Mouse (Mus musculus) megakaryocyte, adult 5-6 weeks (primary cell): ENCODE results near the gene Prrg2. TPM values are rescaled to one million over a fixed set of nuclear protein-coding genes. Genes with fewer than 3 reads are reported as not detected.

Source experiments
- ATAC-seq: 2 replicates; pipeline ENCODE4 v1.8.0; 2016; ENCODE audit warnings: mild to moderate bottlenecking, inconsistent platforms; ENCODE audit not compliant: poor library complexity, severe bottlenecking
- total RNA-seq, 2 experiments: library from RNA; stranded (forward) in 1 of 2; stranded (reverse) in 1 of 2; fragments of 153-499, 151-499 nt in 1 of 2; fragments of 221-1000, 200-1000 nt in 1 of 2; gene quantifications; 2 replicates each; pipeline versions ENCODE4 v1.2.3 to v1.2.4; 2015 to 2017

Gene Prrg2
- total RNA-seq, 2 experiments from 2014 or later, result 5.4 to 8.9 TPM

DNA sequence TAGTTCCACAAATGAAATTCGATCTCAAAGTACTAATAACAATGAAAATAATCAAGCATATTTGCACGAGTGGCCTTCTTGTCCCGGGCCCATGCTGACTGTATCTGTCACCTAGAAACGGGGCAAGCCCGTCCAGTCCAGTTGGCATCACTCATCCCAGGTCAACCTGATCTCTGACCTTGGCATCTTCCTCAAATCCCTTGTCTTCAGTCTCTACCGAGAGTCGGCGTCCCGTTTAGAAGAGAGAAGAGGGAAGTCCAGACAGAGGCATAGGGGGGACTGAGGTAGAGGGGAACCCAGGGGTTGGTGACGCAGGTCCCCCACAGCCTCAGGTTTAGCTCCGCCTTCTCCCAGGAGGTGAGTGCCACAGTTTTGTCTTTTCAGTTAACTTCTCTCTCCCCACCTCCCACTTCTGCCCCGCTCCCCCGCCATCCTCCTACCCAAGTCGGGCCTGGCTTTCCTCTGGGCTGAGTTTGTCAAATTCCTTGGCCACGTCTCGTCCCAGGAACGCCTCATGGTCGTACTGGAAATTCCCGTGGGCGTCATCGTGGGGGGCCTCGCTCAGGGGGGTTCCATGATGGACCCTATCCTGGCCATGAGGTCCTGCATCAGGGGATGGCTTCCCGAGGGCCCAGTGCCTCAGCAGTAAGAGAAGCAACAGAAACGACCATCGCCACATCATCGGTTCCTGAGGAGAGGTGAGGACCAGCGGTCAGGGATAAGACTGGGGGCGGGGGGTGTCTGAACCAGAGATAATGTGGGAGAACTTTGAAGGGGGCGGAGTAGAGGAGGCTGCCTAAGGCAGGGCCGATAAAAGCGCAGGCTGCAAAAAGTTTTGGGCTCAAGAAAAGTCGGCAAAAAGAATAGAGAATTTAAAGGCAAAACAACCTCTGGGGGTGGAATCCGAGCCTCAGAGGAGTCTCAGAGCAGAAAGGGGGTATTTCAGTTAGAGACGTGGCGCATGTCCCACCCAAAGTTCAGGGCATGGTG, 28.8 kb upstream of the Prrg2 start:
- peak; percentile 67 for ATAC-seq

DNA sequence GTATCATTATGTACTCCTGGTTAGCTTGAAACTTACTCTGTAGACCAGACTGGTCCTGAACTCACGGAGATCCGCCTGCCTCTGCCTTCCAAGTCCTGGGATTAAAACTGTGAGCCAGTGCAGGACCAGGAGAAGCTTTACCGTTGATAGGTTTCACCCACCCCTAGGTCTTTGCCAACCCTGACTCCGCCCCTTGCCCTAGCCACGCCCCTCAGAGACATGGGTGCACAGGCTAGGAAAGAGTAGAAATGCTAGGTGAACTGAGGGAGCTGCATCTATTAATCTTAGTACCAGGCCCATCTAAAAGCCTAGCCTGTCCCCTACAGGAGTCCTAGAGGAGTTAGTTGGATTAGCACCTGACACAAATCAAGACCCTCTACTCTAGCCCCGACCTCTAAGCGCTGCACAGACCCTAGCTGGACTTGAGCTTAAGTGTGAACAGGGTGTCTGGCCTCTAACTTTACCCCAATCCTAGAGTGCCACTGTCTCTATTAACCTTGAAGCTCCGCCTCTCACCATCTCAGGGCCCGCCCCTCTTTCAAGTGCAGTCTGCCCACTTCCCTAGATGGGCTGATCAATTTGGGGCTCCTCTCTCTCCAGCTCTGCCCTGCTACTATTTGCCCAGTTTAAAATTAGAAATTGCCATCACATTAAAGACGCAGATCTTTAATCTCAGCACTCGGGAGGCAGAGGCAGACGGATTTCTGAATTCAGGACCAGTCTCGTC, 27.9 kb upstream of the Prrg2 start:
- peak; percentile 59 for ATAC-seq

DNA sequence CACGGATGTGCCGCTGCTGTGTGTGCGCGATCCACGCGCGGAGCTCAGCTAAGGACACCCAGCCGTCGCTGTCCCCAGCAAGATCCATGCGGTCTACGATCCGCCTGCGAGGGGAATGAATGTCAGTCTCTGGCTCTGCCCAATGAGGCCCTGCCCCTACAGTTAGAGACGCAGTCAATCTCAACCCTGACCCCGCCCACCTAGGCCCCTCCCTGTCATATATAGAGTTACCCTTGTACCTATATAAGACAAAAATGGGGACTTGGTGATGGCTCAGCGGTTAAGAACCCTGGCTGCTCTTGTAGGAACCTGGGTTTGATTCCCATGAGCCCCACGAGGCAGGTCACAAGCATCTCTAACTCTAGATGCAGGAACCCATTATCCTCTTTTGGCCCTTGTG, 26.1 kb upstream of the Prrg2 start:
- no peak for ATAC-seq

DNA sequence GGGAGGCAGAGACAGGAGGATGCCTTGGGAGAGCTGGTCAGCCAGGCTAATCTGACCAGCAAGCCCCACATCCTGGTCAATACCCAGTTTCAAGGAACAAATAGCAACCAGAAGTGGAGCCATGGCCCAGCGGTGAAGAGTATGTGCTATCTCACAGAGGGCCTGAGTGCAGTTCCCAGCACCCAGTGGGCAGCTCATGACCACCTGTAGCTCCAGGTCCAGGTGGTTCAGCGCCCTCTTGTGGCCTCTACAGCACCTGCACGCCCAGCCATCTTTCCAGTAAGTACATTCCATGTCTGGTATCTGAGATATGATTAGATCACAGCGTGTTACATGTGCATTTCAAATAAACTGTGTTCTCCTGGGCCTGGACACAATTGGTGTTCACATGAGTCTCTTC, 23.6 kb upstream of the Prrg2 start:
- ATAC-seq, result no peak

DNA sequence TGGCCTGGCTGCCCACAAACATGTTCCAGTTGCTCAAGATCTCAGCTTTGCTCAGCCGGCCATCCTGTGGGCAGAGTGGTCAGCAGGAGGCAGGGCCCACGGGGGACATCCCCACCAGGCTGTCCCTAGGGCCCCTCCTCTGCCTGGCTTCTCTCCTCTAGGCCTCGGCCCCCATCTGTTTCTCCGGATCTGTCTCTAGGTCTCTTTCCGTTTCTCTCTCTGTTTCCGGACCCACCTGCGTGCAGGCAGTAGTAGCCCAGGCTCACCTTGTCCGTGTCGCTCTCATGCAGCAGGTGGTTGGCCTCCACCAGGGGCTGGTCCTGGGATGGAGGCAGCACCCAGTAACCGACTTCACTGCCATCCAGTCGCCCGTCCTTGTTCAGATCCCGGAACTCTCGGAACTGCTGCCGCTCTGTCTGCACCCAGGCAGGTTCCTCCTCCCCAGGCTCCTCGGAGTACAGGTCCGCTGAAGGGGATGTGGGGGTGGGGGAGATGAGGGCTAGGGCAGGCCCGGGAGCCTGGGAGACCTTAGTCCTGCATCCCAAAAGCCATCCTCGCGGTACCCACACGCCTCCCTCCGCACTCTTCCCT, 20.9 kb upstream of the Prrg2 start:
- no peak for ATAC-seq

DNA sequence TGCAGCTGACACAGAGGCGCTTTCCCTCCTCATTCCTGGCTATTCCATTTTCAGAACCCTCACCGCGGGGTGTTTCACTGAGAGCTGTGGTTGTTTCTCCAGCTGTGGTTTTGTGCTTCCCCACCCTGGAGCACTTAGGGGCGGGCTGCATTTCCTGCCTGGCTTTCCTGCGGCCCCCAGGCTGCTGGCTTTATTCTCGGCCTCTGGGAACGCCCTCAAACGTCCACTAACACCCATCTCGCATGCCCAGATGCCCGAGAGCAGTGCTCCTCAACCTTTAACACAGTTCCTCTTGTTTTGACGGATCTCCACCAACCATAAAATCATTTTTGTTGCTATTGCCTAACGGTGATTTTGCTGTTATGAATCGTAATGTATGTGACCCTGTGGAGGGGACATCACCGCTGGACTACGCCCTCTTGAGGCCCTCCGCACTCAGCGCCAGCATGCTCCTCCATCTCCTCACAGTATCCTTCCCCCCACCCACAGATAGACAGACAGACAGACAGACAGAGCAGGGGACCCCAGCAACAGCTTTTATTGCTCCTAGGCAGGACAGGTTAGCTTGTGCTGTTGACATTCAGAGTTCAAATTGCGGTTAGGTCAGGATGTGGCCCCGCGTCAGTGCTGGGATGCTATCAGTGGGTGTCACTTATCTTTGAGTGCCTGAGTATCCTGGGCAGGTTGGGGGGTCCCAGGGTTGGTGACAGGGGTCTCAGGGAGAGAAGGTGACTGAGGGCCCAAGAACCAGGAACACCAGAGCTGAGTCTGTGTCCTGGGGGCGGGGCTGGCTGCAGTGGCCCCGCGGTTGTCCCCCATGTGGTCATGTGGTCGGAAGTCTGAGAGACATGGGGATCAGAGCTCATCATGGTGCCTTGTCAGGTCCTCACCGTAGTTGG, 20.2 kb upstream of the Prrg2 start:
- peak; percentile 78 for ATAC-seq

DNA sequence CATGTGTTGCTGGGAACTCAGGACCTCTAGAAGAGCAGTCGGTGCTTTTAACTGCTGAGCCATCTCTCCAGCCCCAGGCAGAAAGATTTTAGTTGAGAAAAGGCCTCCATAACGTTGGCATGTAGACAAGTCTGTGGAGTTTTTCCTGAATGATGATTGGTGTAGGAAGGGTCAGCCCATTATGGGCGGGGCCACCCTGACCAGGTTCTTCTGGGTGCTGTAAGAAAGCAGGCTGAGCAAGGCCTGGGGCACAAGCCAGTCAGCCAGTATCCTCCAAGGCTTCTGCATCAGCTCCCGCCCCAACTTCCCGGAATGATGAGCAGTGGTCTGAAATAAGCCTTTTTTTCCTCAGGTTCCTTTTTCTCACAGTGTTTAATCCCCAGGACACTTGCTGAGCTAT, 18.5 kb upstream of the Prrg2 start:
- no peak for ATAC-seq

DNA sequence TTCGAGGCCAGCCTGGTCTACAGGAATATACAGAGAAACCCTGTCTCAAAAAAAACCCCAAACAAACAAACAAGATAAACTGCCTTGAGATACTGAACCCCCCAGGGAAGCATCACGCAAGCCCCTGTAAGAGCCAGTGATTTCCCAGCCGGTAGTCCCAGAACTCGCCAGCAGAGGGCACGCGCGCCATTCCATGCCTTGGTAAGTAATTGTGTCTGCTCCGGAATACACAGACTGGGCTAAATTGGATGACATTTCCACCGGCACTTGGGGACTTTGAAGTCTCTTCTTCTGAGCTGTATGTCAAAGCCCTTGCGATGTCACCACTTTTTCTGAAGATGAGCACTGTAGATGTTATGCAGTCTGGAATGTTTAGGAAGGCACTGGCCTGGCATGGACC, 17.4 kb upstream of the Prrg2 start:
- ATAC-seq, result peak; percentile 56

DNA sequence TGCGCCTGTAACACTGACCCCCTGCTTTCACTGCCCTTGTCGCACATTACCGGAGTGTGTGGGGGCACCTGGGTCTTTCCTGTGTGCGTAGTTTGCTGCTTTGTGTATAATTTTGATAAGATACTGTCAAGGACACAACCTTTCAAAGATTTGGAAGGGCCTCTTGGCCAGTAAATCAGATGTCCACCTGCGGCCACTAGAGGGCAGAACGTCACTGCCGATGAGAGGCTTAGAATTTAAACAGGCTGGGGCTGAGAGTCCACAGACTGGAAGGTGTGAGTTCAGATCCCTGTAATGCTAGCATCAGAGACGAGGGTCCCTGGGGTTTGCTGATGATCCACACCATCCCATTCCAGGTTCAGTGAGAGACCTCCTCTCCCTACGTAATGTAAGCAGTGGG, 16.0 kb upstream of the Prrg2 start:
- ATAC-seq, result peak; percentile 33; the same call in 1 of the 2 replicates

DNA sequence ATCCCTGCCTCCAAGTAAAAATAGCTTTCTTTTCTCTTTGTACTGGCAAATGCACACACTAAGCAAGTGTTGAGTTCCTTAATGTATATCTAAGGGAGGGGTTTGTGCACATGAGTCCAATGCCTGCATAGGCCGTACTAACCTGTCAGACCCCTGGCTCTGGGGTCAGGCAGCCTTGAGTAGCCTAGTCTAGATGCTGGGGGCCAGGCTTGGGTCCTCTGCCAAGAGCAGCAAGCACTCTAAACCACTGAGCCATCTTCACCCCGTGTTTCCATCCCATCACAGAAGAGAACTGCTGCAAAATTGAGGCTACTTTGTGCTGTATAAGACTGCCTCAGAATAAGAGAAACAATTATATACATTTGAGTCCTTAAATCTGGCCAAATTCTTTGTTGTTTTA, 15.4 kb upstream of the Prrg2 start:
- ATAC-seq, result no peak

DNA sequence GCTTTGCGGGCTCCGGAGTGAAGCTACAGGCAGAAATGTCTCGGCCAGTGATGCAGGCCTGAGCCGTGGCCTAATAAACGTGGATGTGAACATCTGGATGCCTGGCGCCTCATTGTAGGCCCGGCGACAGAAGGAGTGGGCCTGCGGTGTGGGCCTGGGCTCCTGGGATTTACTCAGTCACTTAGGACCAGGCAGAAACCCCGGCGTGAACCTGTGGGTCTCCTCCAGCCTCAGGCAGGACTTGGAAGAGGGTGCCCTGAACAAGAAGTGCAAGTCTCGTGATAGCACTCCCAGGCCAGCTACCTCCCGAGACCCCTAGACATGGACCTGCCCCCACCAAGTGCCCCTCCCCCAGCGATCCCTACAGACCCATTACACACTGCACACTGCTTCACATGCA, 14.8 kb upstream of the Prrg2 start:
- ATAC-seq, result no peak

DNA sequence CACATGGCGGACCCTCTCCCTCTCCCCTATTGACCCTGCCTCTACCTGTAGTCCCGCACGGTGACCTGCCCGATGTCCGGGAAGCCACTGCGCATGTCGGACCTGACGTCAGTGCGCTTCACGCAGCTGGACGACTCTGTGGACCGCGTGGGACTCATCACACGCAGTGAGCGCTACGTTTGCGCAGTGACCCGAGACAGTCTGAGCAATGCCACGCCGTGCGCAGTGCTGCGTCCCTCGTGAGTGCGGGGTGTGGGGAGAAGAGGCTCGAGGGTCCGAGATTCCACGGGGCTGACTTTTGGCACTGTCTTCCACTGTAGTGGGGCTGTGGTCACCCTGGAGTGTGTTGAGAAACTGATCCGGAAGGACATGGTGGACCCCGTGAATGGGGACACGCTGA, 14.0 kb upstream of the Prrg2 start:
- no peak for ATAC-seq

DNA sequence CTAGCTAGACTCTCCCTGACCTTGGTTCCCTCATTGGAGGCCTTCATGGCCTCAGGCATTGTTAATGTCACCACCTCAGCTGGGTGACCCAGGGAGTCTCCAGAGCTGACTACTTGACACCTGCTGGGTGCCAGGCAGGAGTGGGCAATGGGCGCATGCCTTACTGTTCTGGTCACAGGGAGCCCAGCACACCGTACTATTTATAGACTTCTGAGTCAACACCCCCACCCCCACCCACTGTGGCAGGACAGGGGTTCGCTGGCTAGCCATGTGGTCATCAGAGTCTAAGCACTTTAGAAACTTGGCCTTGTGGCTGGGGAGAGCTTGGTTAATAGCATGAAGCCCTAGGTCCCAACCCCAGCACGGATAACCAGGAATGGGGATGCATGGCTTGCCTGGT, 12.9 kb upstream of the Prrg2 start:
- no peak for ATAC-seq

DNA sequence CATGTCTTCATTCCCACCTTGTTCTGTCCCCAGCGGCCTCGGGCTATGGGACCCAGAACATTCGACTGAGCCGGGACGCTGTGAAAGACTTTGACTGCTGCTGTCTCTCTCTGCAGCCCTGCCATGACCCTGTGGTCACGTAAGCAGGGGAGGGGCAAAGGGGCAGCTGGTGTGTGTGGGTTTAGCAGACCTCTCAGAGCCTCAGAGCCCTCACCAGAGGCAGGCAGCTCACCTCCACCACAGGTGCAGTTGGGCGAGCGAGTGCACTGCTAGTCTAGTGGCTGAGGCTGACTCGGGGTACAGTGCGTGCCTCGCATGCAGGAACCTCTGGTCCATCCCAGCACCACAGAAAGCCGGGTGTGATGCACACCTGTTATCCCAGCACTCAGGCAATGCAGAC, 11.5 kb upstream of the Prrg2 start:
- ATAC-seq, result no peak

DNA sequence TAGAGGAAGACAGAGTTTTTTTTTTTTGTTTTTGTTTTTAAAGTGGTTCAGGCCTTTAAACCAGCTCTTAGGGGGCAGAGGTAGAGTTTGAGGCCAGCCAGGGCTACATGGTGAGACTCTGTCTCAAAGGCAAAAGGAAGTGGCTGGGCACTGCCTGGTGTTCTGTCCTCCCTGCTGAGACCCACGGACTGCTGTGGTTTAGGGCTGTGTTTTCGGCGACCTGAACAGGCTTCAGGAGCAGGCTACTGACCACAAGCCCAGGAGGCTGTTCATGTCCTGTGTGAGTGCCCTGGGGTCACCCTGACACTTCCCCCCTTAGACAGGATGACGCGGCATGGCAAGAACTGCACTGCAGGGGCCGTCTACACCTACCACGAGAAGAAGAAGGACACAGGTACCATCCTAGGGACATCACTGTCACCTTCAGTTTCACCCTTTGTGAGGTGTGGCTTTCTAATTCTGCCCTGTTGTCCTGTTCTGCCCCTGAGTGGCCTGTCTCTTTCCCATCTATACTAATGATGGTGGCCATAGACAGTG, 10.8 kb upstream of the Prrg2 start:
- 0 out of 2 replicates have a peak, but pooled peaks have one; percentile 29 for ATAC-seq

DNA sequence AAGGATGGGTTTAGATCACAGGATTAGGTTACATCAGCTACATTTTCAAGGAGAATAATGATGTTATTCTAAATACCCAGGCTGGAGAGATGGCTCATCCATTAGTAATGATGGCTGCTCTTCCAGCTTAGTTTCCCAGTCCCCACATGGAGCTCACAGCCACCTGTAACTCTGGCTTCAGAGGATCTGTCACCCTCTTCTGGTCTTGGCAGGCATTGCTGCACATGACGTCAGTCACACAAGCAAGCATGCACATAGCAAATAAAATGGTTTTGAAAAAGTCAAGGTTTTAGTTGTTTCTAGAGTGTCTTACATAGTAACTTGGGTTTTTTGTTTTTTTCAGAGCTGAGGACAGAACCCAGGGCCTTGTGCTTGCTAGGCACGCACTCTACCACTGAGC, 9.8 kb upstream of the Prrg2 start:
- ATAC-seq, result no peak

DNA sequence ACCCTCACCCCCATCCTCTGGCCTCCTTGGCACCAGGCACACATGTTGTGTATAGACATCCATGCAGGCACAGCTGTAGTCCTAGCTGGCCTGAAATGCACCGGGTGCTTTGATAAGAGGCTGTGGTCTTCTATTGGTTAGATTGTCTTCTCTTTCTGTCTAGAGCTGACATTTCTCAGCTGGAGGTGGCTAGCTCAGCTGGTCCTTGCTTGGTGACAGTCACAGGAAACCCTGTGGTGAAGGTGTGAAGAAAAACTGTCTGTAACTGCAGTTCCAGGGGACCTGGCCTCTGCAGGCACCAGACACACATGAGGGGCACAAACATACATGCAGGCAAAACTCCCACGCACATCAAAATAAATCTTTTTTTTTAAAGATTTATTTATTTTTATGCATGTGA, 7.2 kb upstream of the Prrg2 start:
- peak; percentile 46; the same call in 1 of the 2 replicates for ATAC-seq

DNA sequence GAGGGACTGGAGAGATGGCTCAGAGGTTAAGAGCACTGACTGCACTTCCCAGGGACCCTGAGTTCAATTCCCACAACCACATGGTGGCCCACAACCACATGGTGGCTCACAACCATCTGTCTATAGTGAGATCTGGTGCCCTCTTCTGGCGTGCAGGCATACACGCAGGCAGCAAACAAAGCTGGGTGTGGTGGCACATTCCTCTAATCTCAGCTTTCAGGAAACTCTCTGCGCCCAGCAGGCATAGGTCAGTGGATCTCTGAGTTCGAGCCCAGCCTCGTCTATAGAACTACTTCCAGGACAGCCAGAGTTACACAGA, 5.5 kb upstream of the Prrg2 start:
- peak; percentile 74 for ATAC-seq

DNA sequence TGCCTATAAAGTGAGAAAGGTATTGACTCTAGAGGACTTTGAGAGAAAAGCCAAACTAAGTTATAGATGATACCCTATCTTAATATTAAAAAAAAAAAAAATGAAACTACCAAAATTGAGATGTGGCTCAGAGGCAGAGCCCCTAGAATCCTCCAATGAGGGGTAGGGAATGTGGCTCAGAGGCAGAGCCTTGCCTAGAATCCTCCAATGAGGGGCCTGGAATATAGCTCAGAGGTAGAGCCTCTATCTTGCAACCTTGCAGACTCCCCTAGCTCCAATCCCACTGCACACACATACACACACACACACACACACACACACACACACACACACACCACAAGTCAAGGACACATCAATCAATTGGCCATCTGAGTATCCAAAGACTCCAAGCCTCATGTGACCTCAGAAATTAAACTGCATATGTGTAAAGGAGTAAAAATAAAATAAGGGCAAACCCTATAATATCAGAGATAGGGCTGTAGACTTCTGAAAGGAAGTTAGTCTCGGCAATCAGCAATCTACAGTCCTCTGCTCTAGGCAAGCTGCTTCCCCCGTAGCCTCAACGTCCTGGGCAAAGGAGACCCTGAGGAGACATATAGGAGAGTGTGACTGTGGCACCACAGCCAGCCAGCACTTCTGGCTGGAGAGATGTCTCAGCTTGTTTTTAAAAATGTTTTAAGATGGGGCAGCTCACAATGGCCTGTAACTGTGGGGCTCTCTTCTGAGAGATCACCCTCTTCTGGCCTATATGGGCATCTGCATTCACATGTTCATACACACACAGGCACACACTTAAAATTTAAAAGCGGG, 4.9 kb upstream of the Prrg2 start:
- peak; percentile 24; the same call in 1 of the 2 replicates for ATAC-seq
